Mouse (Mus musculus): ENCODE measurements around the gene Gm28308. TPM values are rescaled to one million over a fixed set of nuclear protein-coding genes. Genes with fewer than 3 reads are reported as not detected.

Gene Gm28308
- total RNA-seq, 1 experiment from 2014 or later: not detected

Other genes starting within 250 kb of the Gm28308 start
- 10.0 TPM for gene Skap2, start 200.8 kb downstream of the Gm28308 start, total RNA-seq (2023)
- gene Hoxa1, start 55.0 kb downstream of the Gm28308 start, total RNA-seq (2023): not detected
- gene Hoxa2, start 48.5 kb downstream of the Gm28308 start, total RNA-seq (2023): not detected
- not detected for gene 5730596B20Rik, start 35.8 kb downstream of the Gm28308 start, total RNA-seq (2023)
- 0.59 TPM for gene Hoxa4, start 21.6 kb downstream of the Gm28308 start, total RNA-seq (2023)
- 0.30 TPM for gene Hoxa5, start 8.8 kb downstream of the Gm28308 start, total RNA-seq (2023)
- gene Hoxa6, start 4.6 kb downstream of the Gm28308 start, total RNA-seq (2023): not detected
- not detected for gene Hoxa3, start within 50 bp of the Gm28308 start, total RNA-seq (2023)
- gene Hoxa7, start 8.5 kb upstream of the Gm28308 start, total RNA-seq (2023): not detected
- gene Hoxa9, start 17.8 kb upstream of the Gm28308 start, total RNA-seq (2023): not detected
- gene Hoxa10, start 27.5 kb upstream of the Gm28308 start, total RNA-seq (2023): 0.21 TPM
- not detected for gene Hoxa11, start 32.5 kb upstream of the Gm28308 start, total RNA-seq (2023)
- gene Hoxa13, start 47.5 kb upstream of the Gm28308 start, total RNA-seq (2023): not detected
- gene Evx1, start 100.2 kb upstream of the Gm28308 start, total RNA-seq (2023): 1.1 TPM

Data from CD4-positive naive resting alpha-beta T cell, adult 57 days (primary cell).